ENCODE assay signal across 9 mouse cellular contexts in the genomic region with DNA sequence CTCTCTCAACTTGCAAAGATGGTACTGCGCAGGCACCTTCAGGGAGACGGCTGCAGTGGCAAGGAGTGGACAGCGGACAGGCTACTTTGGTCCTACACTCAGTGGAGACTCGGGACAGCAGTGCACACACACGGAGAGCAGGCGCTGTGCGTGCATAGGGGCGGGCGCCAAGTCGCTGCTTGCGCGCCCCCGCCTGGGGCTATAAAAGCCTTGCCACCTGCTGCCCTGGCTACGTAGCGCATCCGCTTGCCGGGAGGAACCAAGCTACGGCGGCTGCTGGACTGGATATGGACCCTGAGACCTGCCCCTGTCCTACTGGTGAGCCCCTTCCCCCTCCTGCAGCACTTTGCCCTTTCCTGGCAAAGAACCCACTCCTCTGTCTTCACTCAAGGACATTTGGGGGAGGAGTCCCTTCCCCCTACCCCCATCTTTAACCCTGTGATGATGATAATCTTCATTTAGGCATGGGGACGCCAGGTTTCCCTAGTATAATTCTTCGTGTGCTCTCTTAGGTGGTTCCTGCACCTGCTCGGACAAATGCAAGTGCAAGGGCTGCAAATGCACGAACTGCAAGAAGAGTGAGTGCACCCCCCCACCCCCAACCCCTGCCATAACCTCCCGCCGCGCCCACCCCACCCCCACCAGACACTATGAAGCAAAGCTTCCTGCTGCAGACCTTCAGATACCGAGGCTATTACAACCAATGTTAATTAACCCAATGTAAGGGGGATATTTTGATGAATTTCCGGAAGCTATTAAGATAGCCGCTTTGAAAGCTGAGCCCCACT. TPM values are rescaled to one million over a fixed set of nuclear protein-coding genes. Genes with fewer than 3 reads are reported as not detected.
DNase-seq lines count a peak whose midpoint lies in the region; ATAC-seq and TF ChIP-seq lines count a peak whose summit lies in the region.
"Had no signal": no experiment of that assay in that cellular context is flagged by ENCODE, and none has a peak within 500 bp of the region (broad histone marks: within the 10 kb centered on the region; RNA-seq: fewer than 3 reads in every experiment).

A gene (plus strand): TSS at position 95 of the 788 bp plus-strand sequence.

- WGBS in lung, embryonic 14.5 days: 2% methylated on average over 29 of the region's 29 CpGs
- 3% methylated on average over 29 of the region's 29 CpGs for WGBS in intestine, embryonic 16.5 days
- 2% methylated on average over 29 of the region's 29 CpGs for WGBS in limb, embryonic 11.5 days
- under 1% methylated on average over 29 of the region's 29 CpGs for WGBS in neural tube, embryonic 12.5 days

- H3K4me2 ChIP-seq in lung, embryonic 14.5 days: peak within 1 kb of the TSS; percentile 61
- H3K4me2 ChIP-seq in intestine, embryonic 16.5 days (ENCODE audit: low read depth, low read length): peak within 1 kb of the TSS; percentile 74
- peak within 1 kb of the TSS; percentile 51 for H3K4me2 ChIP-seq in limb, embryonic 11.5 days (ENCODE audit: low read depth, severe bottlenecking)
- peak within 1 kb of the TSS; percentile 68 for H3K4me2 ChIP-seq in neural tube, embryonic 12.5 days (replicated peaks)

- no peaks in the 10 kb centered on the region for H3K36me3 ChIP-seq in lung, embryonic 14.5 days (ENCODE audit: insufficient read depth)
- no peaks in the 10 kb centered on the region for H3K36me3 ChIP-seq in intestine, embryonic 16.5 days (ENCODE audit: control insufficient read depth, insufficient read depth, low read length)
- no peaks in the 10 kb centered on the region for H3K36me3 ChIP-seq in limb, embryonic 11.5 days (ENCODE audit: control insufficient read depth, insufficient read depth, low read length)
- no peaks in the 10 kb centered on the region for H3K36me3 ChIP-seq in neural tube, embryonic 12.5 days

- TF ChIP-seq CTCF in lung, embryonic 14.5 days (IDR thresholded peaks at IDR 0.05; ENCODE audit: low read depth): peak; percentile 38

- peaks cover 8% of the 10 kb centered on the region; the same call in 1 of the 2 replicates for H3K27me3 ChIP-seq in lung, embryonic 14.5 days (ENCODE audit: insufficient read depth, low read length)
- peaks cover 8% of the 10 kb centered on the region for H3K27me3 ChIP-seq in intestine, embryonic 16.5 days (replicated peaks; ENCODE audit: control insufficient read depth, insufficient read depth, low read length)
- H3K27me3 ChIP-seq in limb, embryonic 11.5 days (ENCODE audit: control insufficient read depth, insufficient read depth, low read length): peaks cover 17% of the 10 kb centered on the region; the same call in 1 of the 2 replicates
- H3K27me3 ChIP-seq in neural tube, embryonic 12.5 days (replicated peaks): peaks cover 15% of the 10 kb centered on the region

- peak within 1 kb of the TSS; percentile 19 for H3K4me3 ChIP-seq in lung, embryonic 14.5 days (ENCODE audit: low read depth, low read length)
- H3K4me3 ChIP-seq in intestine, embryonic 16.5 days (ENCODE audit: low read length): peak within 1 kb of the TSS; percentile 40
- H3K4me3 ChIP-seq in limb, embryonic 11.5 days (ENCODE audit: low read depth, low read length): peak within 1 kb of the TSS; percentile 0; the same call in 1 of the 2 replicates
- H3K4me3 ChIP-seq in neural tube, embryonic 12.5 days: peak within 1 kb of the TSS; percentile 35

- ATAC-seq in lung, embryonic 14.5 days (ENCODE audit: insufficient read depth): peak; percentile 74
- ATAC-seq in intestine, embryonic 16.5 days: peak; percentile 91
- peak; percentile 28; the same call in 1 of the 2 replicates for ATAC-seq in limb, embryonic 11.5 days (ENCODE audit: insufficient number of reproducible peaks, low FRiP score, low TSS enrichment, low read depth)
- peak; percentile 76 for ATAC-seq in neural tube, embryonic 12.5 days (ENCODE audit: low FRiP score, low read depth)

- peak; percentile 68 for DNase-seq in lung, embryonic 14.5 days
- no peak for DNase-seq in lung, adult 18-20 months
- DNase-seq in embryo, embryonic 11 days: peak; percentile 87
- DNase-seq in gastrocnemius, postnatal 36 days: peak; percentile 31 to 35
- peak; percentile 60 for DNase-seq in limb, embryonic 11.5 days (ENCODE audit: low spot score)
- DNase-seq in thymus, postnatal 25 days: peak; percentile 21

- H3K27ac ChIP-seq in lung, embryonic 14.5 days (ENCODE audit: low read depth): no peak within 1 kb of the TSS
- no peak within 1 kb of the TSS for H3K27ac ChIP-seq in intestine, embryonic 16.5 days (ENCODE audit: low read length)
- no peak within 1 kb of the TSS for H3K27ac ChIP-seq in limb, embryonic 11.5 days (replicated peaks; ENCODE audit: low read depth, low read length)
- no peak within 1 kb of the TSS for H3K27ac ChIP-seq in neural tube, embryonic 12.5 days

- 0 out of 2 replicates have a peak, but pooled peaks cover 3% of the 10 kb centered on the region for H3K4me1 ChIP-seq in lung, embryonic 14.5 days (ENCODE audit: insufficient read depth)
- H3K4me1 ChIP-seq in intestine, embryonic 16.5 days (ENCODE audit: control insufficient read depth, insufficient read depth, low read length): peaks cover 9% of the 10 kb centered on the region
- peaks cover 6% of the 10 kb centered on the region; the same call in 1 of the 2 replicates for H3K4me1 ChIP-seq in limb, embryonic 11.5 days (ENCODE audit: control insufficient read depth, insufficient read depth, low read length)
- peaks cover 18% of the 10 kb centered on the region for H3K4me1 ChIP-seq in neural tube, embryonic 12.5 days

- no peaks in the 10 kb centered on the region for H3K9me3 ChIP-seq in lung, embryonic 14.5 days (ENCODE audit: low read depth, low read length)
- H3K9me3 ChIP-seq in intestine, embryonic 16.5 days (ENCODE audit: control insufficient read depth, low read length): no peaks in the 10 kb centered on the region
- no peaks in the 10 kb centered on the region for H3K9me3 ChIP-seq in limb, embryonic 11.5 days (ENCODE audit: control insufficient read depth, low read length)
- no peaks in the 10 kb centered on the region for H3K9me3 ChIP-seq in neural tube, embryonic 12.5 days

- H3K9ac ChIP-seq in lung, embryonic 14.5 days: 0 out of 2 replicates have a peak within 1 kb of the TSS, but pooled peaks have one; percentile 16
- peak within 1 kb of the TSS; percentile 32; the same call in 1 of the 2 replicates for H3K9ac ChIP-seq in intestine, embryonic 16.5 days (ENCODE audit: low read depth, low read length)
- no peak within 1 kb of the TSS for H3K9ac ChIP-seq in limb, embryonic 11.5 days (ENCODE audit: low read length)
- peak within 1 kb of the TSS; percentile 48; the same call in 1 of the 2 replicates for H3K9ac ChIP-seq in neural tube, embryonic 12.5 days

- intact Hi-C loops in gastrocnemius, postnatal 36 days (cut with DNase I): loop anchor here (5.0 kb wide), 1 partner anchor 45 kb away; no protein-coding TSS in a partner anchor

RNA-seq across cellular contexts. Expression of the gene that starts here (rescaled TPM):
- 2.9 TPM in 2 replicates for polyA plus RNA-seq in lung, embryonic 14.5 days (2014; fragmentation: Nextera tagmentation; extraction: Ambion mirVana)
- 1 to 10 TPM; 2.2 to 7.5 TPM for total RNA-seq in gastrocnemius, postnatal 36 days (2021)
- 5.4 and 5.5 TPM in 2 replicates for polyA plus RNA-seq in intestine, embryonic 16.5 days (2015; fragmentation: Nextera tagmentation; extraction: Ambion mirVana)
- polyA plus RNA-seq in limb, embryonic 11.5 days (2014; fragmentation: Nextera tagmentation; extraction: Ambion mirVana): 0.61 TPM in 1 of 2 replicates, not detected in the other
- 19.0 and 24.8 TPM in 2 replicates for polyA plus RNA-seq in neural tube, embryonic 12.5 days (2016; fragmentation: Nextera tagmentation; extraction: Ambion mirVana)
- total RNA-seq: MEL had no signal

Comparison
In these comparisons a context has a peak if more than half of its experiments do, and no peak if none do; other contexts are left out.
1. DNase-seq: peak in lung, embryonic 14.5 days (single experiment), embryo, embryonic 11 days (single experiment), gastrocnemius, postnatal 36 days (2 of 2) and thymus, postnatal 25 days (single experiment); none in lung, adult 18-20 months (0 of 2).
2. Peak in DNase-seq, ATAC-seq, H3K4me3 ChIP-seq and H3K4me2 ChIP-seq in limb, embryonic 11.5 days; RNA of the gene not detected or under 1 TPM.
3. ATAC-seq: peak in every context shown above with its lines; median percentile 91 in intestine, embryonic 16.5 days; 76 in neural tube, embryonic 12.5 days; 74 in lung, embryonic 14.5 days; 28 in limb, embryonic 11.5 days.
4. Peak in every context shown above with its lines, with median percentiles within 50 percentile points of each other: H3K4me2 ChIP-seq and H3K4me3 ChIP-seq.